Mouse (Mus musculus) forebrain, embryonic 14.5 days (tissue): Measurements from ENCODE around the gene Dgki. TPM values are rescaled to one million over a fixed set of nuclear protein-coding genes. Genes with fewer than 3 reads are reported as not detected.

Source experiments
- ATAC-seq: fragments of 200-750 bp; cut with Nextera tagmentation; 2 replicates; pipeline ENCODE4 v1.8.0; 2017; ENCODE audit warnings: mild to moderate bottlenecking, moderate library complexity
- DNase-seq: peaks from one replicate; pipeline ENCODE4 v3.0.0-alpha.2; 2015; ENCODE audit warnings: low spot score
- H3K27ac ChIP-seq: fragments of 300-500 bp; sonication (generic); 2 replicates; pipeline ENCODE4 v1.5.1; 2014; ENCODE audit warnings: low read depth, mild to moderate bottlenecking, control low read depth, low read length, moderate library complexity
- H3K27me3 ChIP-seq: fragments of 300-500 bp; sonication (generic); replicated peaks from 2 replicates; pipeline ENCODE4 v1.6.1; 2014; ENCODE audit warnings: low read length, control low read depth, mixed read lengths; ENCODE audit not compliant: control insufficient read depth, insufficient read depth
- H3K36me3 ChIP-seq: fragments of 300-500 bp; sonication (generic); 2 replicates; pipeline ENCODE4 v1.6.1; 2014; ENCODE audit warnings: low read length, control low read depth; ENCODE audit not compliant: control insufficient read depth, insufficient read depth
- H3K4me1 ChIP-seq: fragments of 300-500 bp; sonication (generic); 2 replicates; pipeline ENCODE4 v1.6.1; 2014; ENCODE audit warnings: antibody characterized with exemption, low read length, control low read depth; ENCODE audit not compliant: control insufficient read depth, insufficient read depth
- H3K4me2 ChIP-seq: fragments of 300-500 bp; sonication (generic); 2 replicates; pipeline ENCODE4 v1.6.1; 2014; ENCODE audit warnings: mild to moderate bottlenecking, control low read depth, low read length
- H3K4me3 ChIP-seq: fragments of 300-500 bp; sonication (generic); 2 replicates; pipeline ENCODE4 v1.5.1; 2014; ENCODE audit warnings: low read depth, low read length, control low read depth
- H3K9ac ChIP-seq: fragments of 300-500 bp; sonication (generic); 2 replicates; pipeline ENCODE4 v1.6.1; 2014; ENCODE audit warnings: mild to moderate bottlenecking, low read length, control low read depth, moderate library complexity
- H3K9me3 ChIP-seq: fragments of 300-500 bp; sonication (generic); replicated peaks from 2 replicates; pipeline ENCODE4 v1.6.1; 2016; ENCODE audit warnings: low read length, control low read depth, mixed read lengths; ENCODE audit not compliant: control insufficient read depth
- WGBS: fragments of 180-500 bp; shearing (Covaris S2); extraction: QIAGEN DNeasy Blood & Tissue Kit; methylation state at CpG from one replicate; pipeline ENCODE4 v1.1.7; 2014; 5-methylcytosine and 5-hydroxymethylcytosine counted together
- polyA plus RNA-seq: library from polyadenylated mRNA; unstranded; fragments of >200 nt; fragmentation: Nextera tagmentation; extraction: Ambion mirVana; gene quantifications from 2 replicates; pipeline ENCODE4 v1.2.1, GENCODE M21; 2014

Gene Dgki
- polyA plus RNA-seq, 1 experiment from 2014 or later, result 3.8 TPM

DNA sequence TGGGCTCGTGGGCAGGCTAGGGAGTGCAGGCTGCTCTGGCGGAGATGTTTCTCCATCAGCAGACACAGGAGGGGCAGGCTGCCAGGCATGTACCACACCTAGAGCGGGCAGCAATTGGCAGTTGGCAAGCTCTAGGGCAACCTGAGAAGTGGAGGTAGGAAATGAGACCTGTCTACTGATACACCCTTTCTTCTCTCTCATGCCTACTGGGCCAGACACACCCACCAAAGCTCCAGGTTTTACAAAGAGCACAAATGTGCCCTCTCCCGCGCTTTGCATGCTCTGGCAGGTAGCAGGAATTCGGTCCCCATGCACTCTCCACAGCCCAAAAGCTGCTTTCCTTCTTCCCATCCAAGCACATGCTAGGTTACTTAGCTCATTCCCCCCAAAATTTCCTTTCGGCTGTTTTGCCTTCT, 490.7 kb downstream of the Dgki start:
- H3K36me3 ChIP-seq, result peaks cover 3% of the 10 kb centered on the region; the same call in 1 of the 2 replicates
- peak overlapping the region; percentile 81 for H3K27ac ChIP-seq
- ATAC-seq, result peak; percentile 60
- peak overlapping the region; percentile 91 for H3K9ac ChIP-seq
- no peaks in the 10 kb centered on the region for H3K9me3 ChIP-seq
- peak overlapping the region; percentile 72 for H3K4me2 ChIP-seq
- no peaks in the 10 kb centered on the region for H3K27me3 ChIP-seq
- WGBS, result under 1% methylated on average over 7 of the region's 7 CpGs
- peak overlapping the region; percentile 65 for H3K4me3 ChIP-seq
- DNase-seq, result peak; percentile 60
- peaks cover 10% of the 10 kb centered on the region for H3K4me1 ChIP-seq

DNA sequence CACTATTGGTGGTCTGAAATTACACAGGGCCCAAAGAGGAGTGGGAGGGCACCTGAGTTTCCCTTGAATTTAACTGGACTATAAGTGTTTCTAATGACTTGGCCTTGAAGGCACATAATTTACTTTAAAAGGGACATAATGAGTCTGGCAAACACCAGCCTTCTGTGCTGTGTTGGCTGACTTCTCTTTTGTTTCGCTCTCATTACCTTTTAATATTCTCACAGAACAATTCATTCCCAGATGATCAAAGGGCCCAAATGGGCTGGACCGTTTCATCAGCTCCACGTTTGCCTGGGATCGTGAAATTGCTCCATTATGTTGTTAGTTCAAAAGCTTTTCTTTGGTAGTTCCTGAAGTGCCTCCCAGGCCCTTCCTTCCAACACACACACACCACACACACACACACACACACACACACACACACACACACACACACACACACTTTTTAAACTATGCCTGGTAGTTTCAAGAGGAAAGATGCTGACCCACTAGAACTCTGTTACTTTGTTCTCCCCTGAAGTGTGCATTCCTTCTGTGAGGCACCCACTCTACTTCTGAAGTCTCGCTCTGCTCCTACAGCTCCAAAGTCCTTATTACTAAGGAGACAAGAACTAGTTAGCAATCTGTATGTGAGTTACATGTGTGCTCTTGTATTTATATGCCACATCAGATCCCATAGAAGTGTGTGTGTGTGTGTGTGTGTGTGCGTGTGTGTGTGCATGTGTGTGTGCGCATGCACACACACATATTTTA, 491.5 kb downstream of the Dgki start:
- H3K9ac ChIP-seq, result peak overlapping the region; percentile 91
- 12% methylated on average over 7 of the region's 7 CpGs for WGBS
- no peaks in the 10 kb centered on the region for H3K9me3 ChIP-seq
- peak overlapping the region; percentile 72 for H3K4me2 ChIP-seq
- no peaks in the 10 kb centered on the region for H3K27me3 ChIP-seq
- ATAC-seq (peak; percentile 10; the same call in 1 of the 2 replicates), DNase-seq (peak; percentile 70)
- peaks cover 3% of the 10 kb centered on the region; the same call in 1 of the 2 replicates for H3K36me3 ChIP-seq
- H3K27ac ChIP-seq, result peak overlapping the region; percentile 81; the same call in 1 of the 2 replicates
- H3K4me1 ChIP-seq, result peaks cover 10% of the 10 kb centered on the region
- H3K4me3 ChIP-seq, result peak overlapping the region; percentile 65

DNA sequence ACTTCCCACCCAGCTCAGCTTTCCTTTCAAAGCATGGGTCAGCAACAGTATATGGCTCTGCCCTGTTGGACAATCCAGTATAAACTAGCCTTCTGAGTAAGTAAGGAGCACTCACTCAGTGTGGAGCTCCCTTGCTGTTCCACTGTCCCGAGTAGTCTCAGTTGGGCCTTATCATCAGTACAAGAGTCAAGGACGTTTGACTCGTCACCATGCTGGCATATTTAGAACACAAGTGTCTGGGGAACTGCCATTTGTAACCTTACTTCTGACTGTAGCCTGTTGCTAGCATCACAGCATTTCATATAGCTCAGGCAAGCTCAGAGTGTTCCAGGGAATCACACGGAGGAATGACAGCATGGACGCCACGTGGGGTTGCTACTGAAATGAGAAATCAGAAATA, 493.1 kb downstream of the Dgki start:
- 89% methylated on average over 6 of the region's 6 CpGs for WGBS

DNA sequence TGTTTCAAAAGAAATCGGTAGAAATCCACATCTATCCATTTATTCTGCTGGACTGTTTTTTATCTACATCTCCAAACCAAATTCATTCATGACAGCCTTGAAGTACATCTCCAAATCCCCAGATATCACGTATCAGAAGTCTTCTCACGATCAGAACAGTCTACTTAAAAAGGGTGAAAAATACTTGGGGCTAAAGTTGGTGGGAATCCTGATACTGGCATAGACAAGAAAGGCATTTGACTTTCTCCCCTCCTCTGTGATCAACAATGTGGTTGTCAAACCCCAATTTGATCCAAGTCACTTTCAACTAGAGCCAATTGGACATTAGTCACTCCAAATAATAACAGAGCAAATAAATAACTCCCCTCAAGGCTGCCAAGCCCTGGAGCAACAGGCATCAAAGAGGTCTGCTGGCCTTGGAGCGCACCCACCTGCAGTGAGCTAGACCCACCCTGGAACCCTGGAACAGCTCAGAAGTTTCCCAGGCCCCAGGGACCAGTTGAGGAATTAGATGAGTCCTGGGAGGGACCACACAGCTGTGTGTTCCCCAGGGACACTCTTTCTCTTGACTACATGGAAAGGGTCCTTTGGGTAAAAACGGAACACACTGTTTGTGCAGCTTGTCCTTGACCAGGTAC, 499.6 kb downstream of the Dgki start:
- Histone ChIP-seq H3K4me2 (no peak overlapping the region), H3K27ac (no peak overlapping the region)
- 88% methylated on average over 5 of the region's 5 CpGs for WGBS

More for the DNA sequence above, 493.1 kb downstream of the Dgki start:
- Histone ChIP-seq H3K27ac (no peak overlapping the region), H3K4me1 (peaks cover 10% of the 10 kb centered on the region), H3K27me3 (no peaks in the 10 kb centered on the region), H3K9me3 (no peaks in the 10 kb centered on the region), H3K4me2 (peak overlapping the region; percentile 23), H3K36me3 (peaks cover 11% of the 10 kb centered on the region; the same call in 1 of the 2 replicates), H3K9ac (no peak overlapping the region), H3K4me3 (peak overlapping the region; percentile 3; the same call in 1 of the 2 replicates)
- ATAC-seq, result no peak
- no peak for DNase-seq

DNA sequence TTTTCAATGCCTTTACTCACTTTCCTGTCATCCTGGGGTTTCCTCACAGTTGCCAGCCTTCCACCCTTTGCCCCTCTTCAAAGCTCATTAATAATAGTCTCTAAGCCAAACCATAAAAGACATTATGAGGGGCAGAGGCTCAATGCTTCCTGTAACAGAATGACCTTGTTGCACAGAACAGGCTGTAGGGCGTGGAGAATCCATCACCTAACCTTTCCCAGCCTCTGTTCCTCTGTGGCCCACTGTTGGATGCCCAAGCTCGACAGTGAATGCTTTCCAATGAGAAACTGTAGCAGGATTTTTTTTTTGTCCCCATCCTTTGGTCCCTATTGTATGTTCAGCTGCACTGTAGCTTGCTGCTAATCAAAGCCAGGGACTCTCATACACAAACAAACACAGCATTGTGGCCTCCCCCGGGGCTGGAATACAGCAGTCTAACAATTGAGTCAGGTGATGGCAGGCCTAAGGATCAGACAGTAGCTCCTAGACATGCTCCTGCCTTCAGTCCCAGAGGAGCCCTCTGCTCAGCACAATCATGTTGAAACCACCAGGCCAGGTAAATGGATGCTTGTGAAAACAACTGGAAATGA, 502.8 kb downstream of the Dgki start:
- no peaks in the 10 kb centered on the region for H3K9me3 ChIP-seq
- H3K36me3 ChIP-seq, result no peaks in the 10 kb centered on the region
- no peak overlapping the region for H3K27ac ChIP-seq
- 14% methylated on average over 3 of the region's 3 CpGs for WGBS
- no peak overlapping the region for H3K4me3 ChIP-seq
- no peak overlapping the region for H3K4me2 ChIP-seq
- ATAC-seq, result peak; percentile 52; the same call in 1 of the 2 replicates
- H3K27me3 ChIP-seq, result no peaks in the 10 kb centered on the region
- no peak overlapping the region for H3K9ac ChIP-seq
- DNase-seq, result peak; percentile 52
- H3K4me1 ChIP-seq, result peaks cover 3% of the 10 kb centered on the region; the same call in 1 of the 2 replicates

More for the DNA sequence above, 499.6 kb downstream of the Dgki start:
- no peak for DNase-seq
- no peak overlapping the region for H3K9ac ChIP-seq
- no peaks in the 10 kb centered on the region for H3K27me3 ChIP-seq
- peaks cover 8% of the 10 kb centered on the region; the same call in 1 of the 2 replicates for H3K36me3 ChIP-seq
- no peak overlapping the region for H3K4me3 ChIP-seq
- no peaks in the 10 kb centered on the region for H3K9me3 ChIP-seq
- H3K4me1 ChIP-seq, result peaks cover 3% of the 10 kb centered on the region; the same call in 1 of the 2 replicates
- no peak for ATAC-seq

Other genes starting within 250 kb of the Dgki start
- gene Creb3l2, start 142.0 kb upstream of the Dgki start, polyA plus RNA-seq, result 2.4 and 2.9 TPM in 2 replicates
- not detected in 2 replicates for gene Akr1d1, start 230.0 kb upstream of the Dgki start, polyA plus RNA-seq